26 mouse cellular contexts compared by ENCODE assay signal in the genomic region with DNA sequence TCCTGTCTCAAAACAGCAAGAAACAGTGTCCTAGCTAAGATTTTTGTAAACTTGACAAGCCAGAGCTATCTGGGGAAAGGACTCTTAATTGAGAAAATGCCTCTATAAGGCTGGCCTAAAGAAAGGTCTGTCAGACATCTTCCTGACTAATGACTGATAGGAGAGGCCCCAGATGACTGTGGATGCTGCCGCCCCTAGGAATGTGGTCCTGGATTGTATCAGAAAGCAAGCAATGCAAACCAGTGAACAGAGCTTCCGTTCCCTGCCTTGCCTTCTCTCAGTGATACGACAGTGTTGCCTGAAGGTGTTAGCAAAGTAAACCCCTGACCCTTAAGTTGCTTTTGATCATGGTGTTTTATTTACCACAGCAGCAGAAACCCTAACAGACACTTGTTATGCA. TPM values are rescaled to one million over a fixed set of nuclear protein-coding genes. Genes with fewer than 3 reads are reported as not detected.
DNase-seq lines count a peak whose midpoint lies in the region; ATAC-seq and TF ChIP-seq lines count a peak whose summit lies in the region.
"Had no signal": no experiment of that assay in that cellular context is flagged by ENCODE, and none has a peak within 500 bp of the region (broad histone marks: within the 10 kb centered on the region; RNA-seq: fewer than 3 reads in every experiment).

No protein-coding gene starts in this region.

- H3K4me1 ChIP-seq in embryonic facial prominence, embryonic 11.5 days (ENCODE audit: control insufficient read depth, insufficient read depth, low read length) = no peaks in the 10 kb centered on the region
- H3K4me1 ChIP-seq in embryonic facial prominence, embryonic 10.5 days = no peaks in the 10 kb centered on the region
- peaks cover 8% of the 10 kb centered on the region for H3K4me1 ChIP-seq in heart, embryonic 15.5 days (replicated peaks)
- H3K4me1 ChIP-seq in testis, adult 2 months (ENCODE audit: control insufficient read depth, insufficient read depth, low read length) = no peaks in the 10 kb centered on the region
- H3K4me1 ChIP-seq: embryonic facial prominence, embryonic 13.5 days; forebrain, embryonic 12.5 days; hindbrain, embryonic 15.5 days; midbrain, embryonic 12.5 days had no signal

- no peaks in the 10 kb centered on the region for H3K27me3 ChIP-seq in embryonic facial prominence, embryonic 11.5 days (ENCODE audit: control insufficient read depth, insufficient read depth, low read length)
- H3K27me3 ChIP-seq in embryonic facial prominence, embryonic 10.5 days (replicated peaks; ENCODE audit: low read depth, poor library complexity, severe bottlenecking) = no peaks in the 10 kb centered on the region
- H3K27me3 ChIP-seq in heart, embryonic 15.5 days = no peaks in the 10 kb centered on the region
- no peaks in the 10 kb centered on the region for H3K27me3 ChIP-seq in testis, adult 2 months (ENCODE audit: control insufficient read depth, insufficient read depth, low read length)
- H3K27me3 ChIP-seq: embryonic facial prominence, embryonic 13.5 days; forebrain, embryonic 12.5 days; hindbrain, embryonic 15.5 days; midbrain, embryonic 12.5 days had no signal

- no peaks in the 10 kb centered on the region for H3K9me3 ChIP-seq in embryonic facial prominence, embryonic 11.5 days (replicated peaks; ENCODE audit: control insufficient read depth, low read length)
- no peaks in the 10 kb centered on the region for H3K9me3 ChIP-seq in embryonic facial prominence, embryonic 10.5 days
- no peaks in the 10 kb centered on the region for H3K9me3 ChIP-seq in heart, embryonic 15.5 days (replicated peaks)
- H3K9me3 ChIP-seq: embryonic facial prominence, embryonic 13.5 days; forebrain, embryonic 12.5 days; hindbrain, embryonic 15.5 days; limb, embryonic 10.5 days; midbrain, embryonic 12.5 days had no signal

- H3K9ac ChIP-seq in embryonic facial prominence, embryonic 11.5 days (replicated peaks; ENCODE audit: low read length) = no peak overlapping the region
- H3K9ac ChIP-seq in heart, embryonic 15.5 days = no peak overlapping the region
- H3K9ac ChIP-seq: embryonic facial prominence, embryonic 13.5 days; forebrain, embryonic 12.5 days; hindbrain, embryonic 15.5 days; liver, postnatal 0 days; midbrain, embryonic 12.5 days had no signal

- ATAC-seq in embryonic facial prominence, embryonic 11.5 days (replicated peaks; ENCODE audit: insufficient number of reproducible peaks, low FRiP score, low TSS enrichment, low read depth) = no peak
- peak; percentile 75; the same call in 1 of the 2 replicates for ATAC-seq in heart, embryonic 15.5 days (replicated peaks; ENCODE audit: insufficient number of reproducible peaks, insufficient read depth, low FRiP score, low read depth)
- ATAC-seq: intestine, embryonic 16.5 days; liver, postnatal 0 days had no signal

- peak; percentile 17 for DNase-seq in embryonic facial prominence, embryonic 11.5 days (ENCODE audit: low spot score)
- no peak for DNase-seq in embryonic facial prominence, embryonic 10.5 days (ENCODE audit: low spot score)
- no peak for DNase-seq in heart, postnatal 25 days (ENCODE audit: low spot score)
- DNase-seq in testis, postnatal 14 days (ENCODE audit: low spot score) = no peak
- DNase-seq in yolk sac, embryonic 10.5 days (ENCODE audit: low spot score) = peak; percentile 19
- no peak for DNase-seq in cerebellum, adult 9-11 months
- DNase-seq: adrenal gland, adult 2 months; cerebellum, adult 18-20 months; cerebellum, postnatal 36 days; gastrocnemius, postnatal 25 days; kidney, adult 9 months; kidney, postnatal 14 days; liver; liver, postnatal 0 days; lung, postnatal 10 days; thymus, postnatal 14 days had no signal

- intact Hi-C loops in heart, postnatal 25 days (cut with DNase I) = no loop called here

- H3K27ac ChIP-seq in embryonic facial prominence, embryonic 11.5 days (replicated peaks; ENCODE audit: low read depth, low read length) = no peak overlapping the region
- no peak overlapping the region for H3K27ac ChIP-seq in embryonic facial prominence, embryonic 10.5 days (replicated peaks)
- H3K27ac ChIP-seq in heart, embryonic 15.5 days = peak overlapping the region; percentile 67
- H3K27ac ChIP-seq in testis, adult 2 months (ENCODE audit: control insufficient read depth, insufficient read depth, low read depth, low read length) = peak overlapping the region; percentile 62; the same call in 1 of the 2 replicates
- H3K27ac ChIP-seq: embryonic facial prominence, embryonic 13.5 days; forebrain, embryonic 12.5 days; hindbrain, embryonic 15.5 days; limb, embryonic 10.5 days; midbrain, embryonic 12.5 days; stomach, postnatal 0 days had no signal

- H3K36me3 ChIP-seq in embryonic facial prominence, embryonic 11.5 days (replicated peaks; ENCODE audit: control insufficient read depth, insufficient read depth, low read depth, low read length) = no peaks in the 10 kb centered on the region
- H3K36me3 ChIP-seq in embryonic facial prominence, embryonic 10.5 days (replicated peaks) = peaks cover 50% of the 10 kb centered on the region
- peaks cover 16% of the 10 kb centered on the region; the same call in 1 of the 2 replicates for H3K36me3 ChIP-seq in heart, embryonic 15.5 days
- no peaks in the 10 kb centered on the region; the same call in 1 of the 2 replicates for H3K36me3 ChIP-seq in testis, adult 2 months (ENCODE audit: control insufficient read depth, insufficient read depth, low read length)
- H3K36me3 ChIP-seq: midbrain, embryonic 12.5 days had no signal

- H3K4me3 ChIP-seq in embryonic facial prominence, embryonic 11.5 days (ENCODE audit: low read depth, low read length) = no peak overlapping the region
- no peak overlapping the region for H3K4me3 ChIP-seq in embryonic facial prominence, embryonic 10.5 days
- H3K4me3 ChIP-seq in heart, embryonic 15.5 days = no peak overlapping the region
- no peak overlapping the region for H3K4me3 ChIP-seq in testis, adult 2 months (ENCODE audit: control insufficient read depth, low read depth, low read length)
- H3K4me3 ChIP-seq: embryonic facial prominence, embryonic 13.5 days; erythroblast, embryonic 14.5 days; forebrain, embryonic 12.5 days; hindbrain, embryonic 15.5 days; limb, embryonic 10.5 days; midbrain, embryonic 12.5 days had no signal

- WGBS in embryonic facial prominence, embryonic 11.5 days = 50% methylated on average over 3 of the region's 3 CpGs
- WGBS in embryonic facial prominence, embryonic 10.5 days = 64% methylated on average over 3 of the region's 3 CpGs
- 24% methylated on average over 3 of the region's 3 CpGs for WGBS in heart, embryonic 15.5 days

- no peak overlapping the region for H3K4me2 ChIP-seq in embryonic facial prominence, embryonic 11.5 days (ENCODE audit: low read depth, low read length)
- no peak overlapping the region for H3K4me2 ChIP-seq in heart, embryonic 15.5 days
- H3K4me2 ChIP-seq: embryonic facial prominence, embryonic 13.5 days; forebrain, embryonic 12.5 days; hindbrain, embryonic 15.5 days; midbrain, embryonic 12.5 days had no signal

- no peak for TF ChIP-seq POLR2A in testis, adult 2 months (IDR thresholded peaks at IDR 0.05; ENCODE audit: control insufficient read depth, low read depth, low read length)

- TF ChIP-seq CTCF in testis, adult 2 months (IDR thresholded peaks at IDR 0.05; ENCODE audit: control insufficient read depth, insufficient read depth, insufficient replicate concordance, low read depth, low read length) = no peak

RNA-seq across cellular contexts. Expression of a gene that starts 25.8 kb away (rescaled TPM):
- 26.3 and 32.8 TPM in 2 replicates for polyA plus RNA-seq in embryonic facial prominence, embryonic 11.5 days (2014; fragmentation: Nextera tagmentation; extraction: Ambion mirVana)
- 34.5 and 39.3 TPM in 2 replicates for polyA plus RNA-seq in embryonic facial prominence, embryonic 10.5 days (2016; fragmentation: Nextera tagmentation; extraction: Ambion mirVana)
- 15.2 and 16.3 TPM in 2 replicates for polyA plus RNA-seq in heart, embryonic 15.5 days (2015; fragmentation: Nextera tagmentation; extraction: Ambion mirVana)
- total RNA-seq in heart, postnatal 25 days (2021) = 10 to 100 TPM; 12.0 to 16.4 TPM
- polyA plus RNA-seq in testis, adult 2 months (2012; rRNA removed) = 20.0 and 21.3 TPM in 2 replicates

Comparison
In these comparisons a context has a peak if more than half of its experiments do, and no peak if none do; other contexts are left out.
1. DNase-seq: peak in embryonic facial prominence, embryonic 11.5 days (single experiment) and yolk sac, embryonic 10.5 days (single experiment); none in embryonic facial prominence, embryonic 10.5 days (single experiment), heart, postnatal 25 days (single experiment), testis, postnatal 14 days (single experiment) and cerebellum, adult 9-11 months (single experiment).
2. H3K27ac ChIP-seq: peak in heart, embryonic 15.5 days (single experiment) and testis, adult 2 months (single experiment); none in embryonic facial prominence, embryonic 11.5 days (single experiment) and embryonic facial prominence, embryonic 10.5 days (single experiment).